Mouse (Mus musculus): ENCODE data around the gene Vwa8. TPM values are rescaled to one million over a fixed set of nuclear protein-coding genes. Genes with fewer than 3 reads are reported as not detected.

Gene Vwa8
- polyA plus RNA-seq, 1 experiment: 75.9 TPM

GRCm38 (mm10) chr14:79136585-79136984 is 287.7 kb downstream of the Vwa8 start:
- no peak for TF ChIP-seq POLR2A (IDR thresholded peaks at IDR 0.05; ENCODE audit: insufficient read depth, low read depth, low read length)
- no peak for TF ChIP-seq CTCF (IDR thresholded peaks at IDR 0.05; ENCODE audit: insufficient read depth, low read depth, low read length)
- H3K4me1 ChIP-seq (ENCODE audit: control insufficient read depth, insufficient read depth, low read length): peaks cover 11% of the 10 kb centered on the region
- H3K27ac ChIP-seq (ENCODE audit: insufficient read depth, low read depth, low read length): no peak overlapping the region
- H3K4me3 ChIP-seq (ENCODE audit: insufficient read depth, low read depth, low read length): no peak overlapping the region
- WGBS: 71% methylated on average over 3 of the region's 3 CpGs

DNA sequence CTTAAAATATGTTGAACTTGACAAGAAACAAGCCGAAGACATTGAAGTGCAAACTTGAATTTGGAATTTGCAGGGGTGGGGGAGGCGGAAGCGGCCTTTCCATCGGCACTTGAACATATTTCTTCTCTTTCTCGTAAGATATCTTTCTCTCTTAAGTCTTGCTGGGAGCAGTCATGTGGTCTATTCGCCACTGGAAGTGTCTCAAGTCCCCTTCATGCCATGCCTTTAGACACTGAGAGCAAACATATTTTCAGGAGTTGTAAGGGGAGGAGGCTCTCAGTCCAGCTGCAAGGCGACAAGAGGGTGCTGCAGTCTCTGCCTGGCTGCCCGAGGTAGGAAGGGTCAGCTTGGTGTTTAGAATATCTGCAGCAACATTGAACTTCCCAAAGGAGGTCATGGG is 288.2 kb downstream of the Vwa8 start:
- 90% methylated on average over 8 of the region's 8 CpGs for WGBS
- H3K27ac ChIP-seq (ENCODE audit: insufficient read depth, low read depth, low read length): no peak overlapping the region
- no peak overlapping the region for H3K4me3 ChIP-seq (ENCODE audit: insufficient read depth, low read depth, low read length)
- H3K4me1 ChIP-seq (ENCODE audit: control insufficient read depth, insufficient read depth, low read length): peaks cover 11% of the 10 kb centered on the region
- no peak for TF ChIP-seq CTCF (IDR thresholded peaks at IDR 0.05; ENCODE audit: insufficient read depth, low read depth, low read length)
- no peak for TF ChIP-seq POLR2A (IDR thresholded peaks at IDR 0.05; ENCODE audit: insufficient read depth, low read depth, low read length)

- TF ChIP-seq CTCF (IDR thresholded peaks at IDR 0.05; ENCODE audit: insufficient read depth, low read depth, low read length): no peak
- no peak for TF ChIP-seq POLR2A (IDR thresholded peaks at IDR 0.05; ENCODE audit: insufficient read depth, low read depth, low read length)
- Histone ChIP-seq H3K4me3 (ENCODE audit: insufficient read depth, low read depth, low read length) (no peak overlapping the region), H3K4me1 (ENCODE audit: control insufficient read depth, insufficient read depth, low read length) (peaks cover 11% of the 10 kb centered on the region), H3K27ac (ENCODE audit: insufficient read depth, low read depth, low read length) (no peak overlapping the region)
- 94% methylated on average over 6 of the region's 6 CpGs for WGBS
Measured at GRCm38 (mm10) chr14:79139096-79139651, 290.3 kb downstream of the Vwa8 start.

DNA sequence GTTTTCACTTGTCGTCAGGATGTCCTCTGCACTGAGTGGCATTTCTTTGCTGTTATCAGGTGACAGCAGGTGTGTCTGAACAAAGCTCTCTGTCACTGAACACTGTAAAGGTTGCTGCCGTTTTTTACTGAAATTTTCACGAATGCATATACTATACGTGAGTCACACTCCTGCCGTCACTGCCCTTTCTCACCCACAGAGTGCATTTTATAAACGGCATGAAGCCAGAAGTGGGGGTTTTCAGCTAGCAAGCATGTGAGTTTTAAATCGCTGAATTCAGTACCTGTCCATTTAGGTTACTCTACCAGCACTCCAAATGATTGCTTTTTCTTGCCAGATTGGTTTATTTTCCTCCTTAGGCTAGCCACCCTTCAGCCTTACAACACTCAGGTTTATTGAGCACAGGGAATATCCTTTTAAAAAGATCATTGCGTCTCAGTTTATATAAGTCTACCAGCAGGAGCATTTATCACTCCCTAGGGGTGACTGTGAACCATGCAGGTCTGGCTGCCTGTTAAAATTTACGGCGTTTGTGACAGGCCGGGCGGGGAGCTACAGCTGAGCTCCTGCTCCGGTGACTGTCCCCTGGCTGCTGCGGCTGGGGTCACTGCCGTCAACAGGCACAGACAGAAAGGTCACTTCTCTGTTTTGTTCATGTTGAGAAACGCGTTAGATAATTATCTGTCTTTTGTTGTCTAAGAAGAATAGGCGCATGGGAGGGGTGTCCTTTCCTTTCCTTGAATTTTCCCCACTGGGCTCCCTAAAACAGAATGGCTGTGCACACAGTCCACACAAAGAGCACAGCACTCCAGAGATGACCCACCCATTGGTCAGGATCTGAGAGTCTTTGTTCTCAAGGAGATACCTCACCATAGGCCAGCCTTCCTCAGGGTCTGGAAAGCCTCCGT is 291.3 kb downstream of the Vwa8 start:
- H3K27ac ChIP-seq (ENCODE audit: insufficient read depth, low read depth, low read length): no peak overlapping the region
- 58% methylated on average over 19 of the region's 19 CpGs for WGBS

DNA sequence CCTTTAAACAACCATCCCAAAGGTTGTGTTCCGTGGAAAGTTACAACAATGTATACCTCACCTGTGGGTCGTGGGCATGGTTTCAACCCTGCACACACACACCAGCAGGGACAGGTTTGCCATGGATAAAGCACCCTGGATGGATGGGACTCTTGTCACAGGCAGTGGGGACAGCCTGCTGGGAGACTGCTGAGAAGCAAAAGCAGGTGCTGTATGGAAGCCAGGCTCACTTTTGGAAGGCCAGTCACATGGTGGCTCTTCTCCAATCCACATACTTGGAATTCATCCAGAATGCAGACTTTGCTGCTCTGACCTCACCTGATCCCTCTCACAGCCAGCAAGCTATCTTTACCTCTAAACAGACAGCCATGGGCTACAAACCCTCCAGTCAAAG is 292.0 kb downstream of the Vwa8 start:
- TF ChIP-seq POLR2A (IDR thresholded peaks at IDR 0.05; ENCODE audit: insufficient read depth, low read depth, low read length): no peak
- no peak for TF ChIP-seq CTCF (IDR thresholded peaks at IDR 0.05; ENCODE audit: insufficient read depth, low read depth, low read length)
- no peak overlapping the region for H3K4me3 ChIP-seq (ENCODE audit: insufficient read depth, low read depth, low read length)
- WGBS: 86% methylated on average over 2 of the region's 2 CpGs
- H3K27ac ChIP-seq (ENCODE audit: insufficient read depth, low read depth, low read length): no peak overlapping the region
- peaks cover 5% of the 10 kb centered on the region for H3K4me1 ChIP-seq (ENCODE audit: control insufficient read depth, insufficient read depth, low read length)

More for the DNA sequence above, 291.3 kb downstream of the Vwa8 start:
- TF ChIP-seq CTCF (IDR thresholded peaks at IDR 0.05; ENCODE audit: insufficient read depth, low read depth, low read length) (no peak), POLR2A (IDR thresholded peaks at IDR 0.05; ENCODE audit: insufficient read depth, low read depth, low read length) (no peak)
- H3K4me3 ChIP-seq (ENCODE audit: insufficient read depth, low read depth, low read length): no peak overlapping the region
- peaks cover 7% of the 10 kb centered on the region for H3K4me1 ChIP-seq (ENCODE audit: control insufficient read depth, insufficient read depth, low read length)

DNA sequence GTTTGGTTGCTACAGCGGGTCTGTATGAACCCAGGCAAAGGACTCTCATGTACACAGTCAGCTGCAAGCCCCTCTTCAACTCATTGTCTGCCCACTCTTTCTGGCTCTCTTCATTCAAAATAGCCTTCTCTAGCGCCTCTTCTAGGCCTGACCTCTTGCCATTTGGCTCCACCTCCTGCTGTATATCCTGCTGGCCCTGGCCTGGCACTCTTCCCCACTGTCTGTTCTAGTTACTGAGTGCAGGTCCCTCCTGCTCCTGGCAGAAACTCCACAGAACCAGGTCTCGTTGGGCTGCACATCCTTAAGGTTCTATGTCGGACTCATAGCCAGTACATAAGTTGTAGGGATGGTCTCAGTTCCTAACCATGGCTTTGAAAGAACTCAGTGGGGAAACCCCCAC is 293.5 kb downstream of the Vwa8 start:
- Histone ChIP-seq H3K4me3 (ENCODE audit: insufficient read depth, low read depth, low read length) (no peak overlapping the region), H3K27ac (ENCODE audit: insufficient read depth, low read depth, low read length) (no peak overlapping the region), H3K4me1 (ENCODE audit: control insufficient read depth, insufficient read depth, low read length) (peaks cover 5% of the 10 kb centered on the region; the same call in 1 of the 2 replicates)
- TF ChIP-seq CTCF (IDR thresholded peaks at IDR 0.05; ENCODE audit: insufficient read depth, low read depth, low read length): no peak
- WGBS: 92% methylated on average over 4 of the region's 4 CpGs

DNA sequence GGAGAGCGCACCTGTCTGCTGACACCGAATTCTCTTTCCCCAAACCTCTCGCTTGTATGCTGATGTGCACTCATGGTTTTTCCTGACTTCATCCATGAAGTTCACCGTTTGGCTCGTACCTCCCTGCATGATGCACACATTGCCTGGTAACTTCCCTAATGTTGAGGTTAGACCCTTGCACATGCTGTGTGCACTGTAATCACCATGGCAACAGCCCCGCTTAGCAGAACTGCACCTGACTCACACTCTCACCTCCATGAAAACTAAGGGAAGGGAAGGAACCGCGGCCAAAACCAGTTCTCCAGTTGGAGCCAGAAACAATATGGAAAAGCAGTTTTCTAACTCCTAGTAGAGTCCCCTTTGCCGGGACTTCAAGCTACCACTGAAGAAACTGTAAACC is 294.8 kb downstream of the Vwa8 start:
- TF ChIP-seq POLR2A (IDR thresholded peaks at IDR 0.05; ENCODE audit: insufficient read depth, low read depth, low read length): no peak
- no peak for TF ChIP-seq CTCF (IDR thresholded peaks at IDR 0.05; ENCODE audit: insufficient read depth, low read depth, low read length)
- 95% methylated on average over 9 of the region's 9 CpGs for WGBS
- H3K4me3 ChIP-seq (ENCODE audit: insufficient read depth, low read depth, low read length): no peak overlapping the region
- no peak overlapping the region for H3K27ac ChIP-seq (ENCODE audit: insufficient read depth, low read depth, low read length)
- H3K4me1 ChIP-seq (ENCODE audit: control insufficient read depth, insufficient read depth, low read length): peaks cover 2% of the 10 kb centered on the region; the same call in 1 of the 2 replicates

GRCm38 (mm10) chr14:79144278-79145224 is 295.7 kb downstream of the Vwa8 start:
- no peak overlapping the region for H3K4me3 ChIP-seq (ENCODE audit: insufficient read depth, low read depth, low read length)
- no peak overlapping the region for H3K27ac ChIP-seq (ENCODE audit: insufficient read depth, low read depth, low read length)
- no peak for TF ChIP-seq POLR2A (IDR thresholded peaks at IDR 0.05; ENCODE audit: insufficient read depth, low read depth, low read length)
- WGBS: 89% methylated on average over 13 of the region's 13 CpGs
- peaks cover under 1% of the 10 kb centered on the region; the same call in 1 of the 2 replicates for H3K4me1 ChIP-seq (ENCODE audit: control insufficient read depth, insufficient read depth, low read length)

All from olfactory bulb, adult 2 months (tissue).